Mouse (Mus musculus): ENCODE measurements at regions not wholly inside any gene's neighbourhood (a gene's known extent, or its start where the extent isn't known, plus 50 kb on each side); places are given as distances from the start of the nearest gene placed in this dataset.

DNA sequence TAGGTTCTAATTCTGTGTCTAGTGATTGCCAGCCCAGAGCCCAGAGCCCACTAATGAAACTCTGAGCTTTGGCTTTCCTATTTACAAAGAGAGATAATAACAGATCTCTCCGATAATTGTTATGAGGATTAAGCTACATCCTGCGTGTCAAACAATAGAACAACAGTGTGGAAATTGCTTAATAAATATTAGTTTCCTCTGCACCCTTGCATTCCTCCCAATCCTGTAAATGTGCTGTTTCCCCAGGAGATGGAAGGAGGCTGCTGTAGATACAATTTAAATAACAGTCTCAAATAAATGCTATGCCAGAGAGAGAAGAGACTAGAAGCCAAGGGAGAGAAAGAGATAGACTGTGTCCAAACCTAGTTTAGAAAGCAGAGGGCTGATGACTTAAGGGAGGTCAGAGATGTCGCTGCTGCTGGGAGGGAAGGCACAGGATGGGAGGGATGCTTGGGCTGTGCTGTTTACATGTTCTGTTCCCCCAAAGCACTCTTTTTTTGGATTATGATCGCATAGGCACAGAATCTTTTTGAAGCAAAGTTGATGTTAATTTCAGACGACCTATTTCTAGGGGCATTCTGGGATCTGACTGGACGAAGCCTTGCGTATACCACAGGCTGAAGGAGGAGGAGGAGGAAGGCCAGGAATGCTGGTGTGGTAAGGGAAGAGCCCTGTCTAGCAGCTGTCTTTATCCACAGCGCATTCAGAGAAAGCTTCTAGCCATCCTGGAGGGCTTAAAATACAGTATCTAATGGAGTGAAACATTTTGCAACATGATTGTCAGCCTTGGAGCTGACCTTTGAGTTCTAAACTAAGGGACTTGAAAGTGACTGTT, 103.4 kb upstream of the Fbxo11 start:
- TF ChIP-seq CTCF (IDR thresholded peaks at IDR 0.05; ENCODE audit: insufficient read depth, low read depth, low read length): no peak
- no peak for TF ChIP-seq POLR2A (IDR thresholded peaks at IDR 0.05; ENCODE audit: insufficient read depth, low read depth, low read length)

All from olfactory bulb, adult 2 months (tissue).